ENCODE assay signal across 8 mouse cellular contexts in the genomic region with DNA sequence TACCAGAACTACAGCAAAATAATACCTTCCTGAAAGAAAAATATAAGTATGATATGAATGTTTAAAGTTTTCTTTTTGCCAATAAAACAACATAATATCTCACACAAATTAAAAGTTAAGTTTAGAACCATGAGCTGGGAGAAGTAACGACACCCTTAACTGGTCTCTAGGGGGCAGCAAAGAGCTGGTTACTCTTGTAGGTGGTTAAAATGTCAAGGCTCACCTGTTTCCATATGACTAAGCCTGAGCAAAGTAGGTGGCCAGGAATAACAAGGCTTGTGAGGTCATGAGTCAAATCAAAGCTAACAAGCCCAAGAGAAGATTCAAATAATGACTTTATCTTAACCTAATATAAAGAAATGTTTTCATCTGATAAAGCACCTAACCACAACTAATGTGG. TPM values are rescaled to one million over a fixed set of nuclear protein-coding genes. Genes with fewer than 3 reads are reported as not detected.
A peak's percentile ranks its signal among the peaks of the same experiment; 100 is the strongest.
DNase-seq lines count a peak whose midpoint lies in the region; ATAC-seq lines count a peak whose summit lies in the region.
"Had no signal": no experiment of that assay in that cellular context is flagged by ENCODE, and none has a peak within 500 bp of the region (broad histone marks: within the 10 kb centered on the region; RNA-seq: fewer than 3 reads in every experiment).

No protein-coding gene starts in this region.

- WGBS in neural tube, embryonic 11.5 days: 2% methylated on average over 1 of the region's 1 CpGs
- WGBS in neural tube, embryonic 15.5 days: 2% methylated on average over 1 of the region's 1 CpGs

- no peak for ATAC-seq in neural tube, embryonic 11.5 days (ENCODE audit: insufficient read depth, low FRiP score, low TSS enrichment)
- ATAC-seq in neural tube, embryonic 15.5 days (ENCODE audit: low FRiP score): no peak

- intact Hi-C loops in heart, postnatal 14 days (cut with DNase I): loop anchor here (2.0 to 5.0 kb wide), 2 partner anchors 198 to 389 kb away; no protein-coding TSS in a partner anchor
- intact Hi-C loops in left cerebral cortex, postnatal 4 days (cut with DNase I): loop anchor here (10.0 kb wide), 2 partner anchors 966 to 1256 kb away; no protein-coding TSS in a partner anchor

- H3K27me3 ChIP-seq in neural tube, embryonic 11.5 days (ENCODE audit: control insufficient read depth, insufficient read depth, low read length): no peaks in the 10 kb centered on the region
- no peaks in the 10 kb centered on the region for H3K27me3 ChIP-seq in neural tube, embryonic 15.5 days (replicated peaks)

- H3K4me3 ChIP-seq in neural tube, embryonic 11.5 days (ENCODE audit: low read depth, low read length): no peak overlapping the region
- no peak overlapping the region for H3K4me3 ChIP-seq in neural tube, embryonic 15.5 days (replicated peaks)

- DNase-seq in neural tube, embryonic 11.5 days (ENCODE audit: low spot score): peak; percentile 42
- peak; percentile 68 for DNase-seq in R1 (ENCODE audit: low read depth, low spot score)
- peak; percentile 72 to 82 for DNase-seq in cerebellum, postnatal 10 days
- peak; percentile 43 to 69 for DNase-seq in heart, postnatal 14 days
- DNase-seq in left cerebral cortex, postnatal 4 days: peak; percentile 30
- peak; percentile 39 for DNase-seq in right cerebral cortex, postnatal 4 days

- H3K4me1 ChIP-seq in neural tube, embryonic 11.5 days (ENCODE audit: control insufficient read depth, insufficient read depth, low read length): no peaks in the 10 kb centered on the region
- H3K4me1 ChIP-seq in neural tube, embryonic 15.5 days: no peaks in the 10 kb centered on the region

- H3K9me3 ChIP-seq in neural tube, embryonic 11.5 days (ENCODE audit: control insufficient read depth, low read length): no peaks in the 10 kb centered on the region
- H3K9me3 ChIP-seq in neural tube, embryonic 15.5 days (replicated peaks): no peaks in the 10 kb centered on the region

- no peak overlapping the region for H3K4me2 ChIP-seq in neural tube, embryonic 11.5 days (ENCODE audit: low read depth)
- no peak overlapping the region for H3K4me2 ChIP-seq in neural tube, embryonic 15.5 days

- H3K9ac ChIP-seq in neural tube, embryonic 11.5 days (ENCODE audit: low read length): no peak overlapping the region
- H3K9ac ChIP-seq in neural tube, embryonic 15.5 days (replicated peaks): no peak overlapping the region

- no peak overlapping the region for H3K27ac ChIP-seq in neural tube, embryonic 11.5 days (ENCODE audit: low read depth, low read length)
- no peak overlapping the region for H3K27ac ChIP-seq in neural tube, embryonic 15.5 days (replicated peaks)

- H3K36me3 ChIP-seq in neural tube, embryonic 11.5 days (ENCODE audit: control insufficient read depth, insufficient read depth, low read length): no peaks in the 10 kb centered on the region
- H3K36me3 ChIP-seq in neural tube, embryonic 15.5 days: no peaks in the 10 kb centered on the region

RNA-seq across cellular contexts. Expression of a gene that starts 24.9 kb away (rescaled TPM):
- not detected in 2 replicates for polyA plus RNA-seq in neural tube, embryonic 11.5 days (2014; fragmentation: Nextera tagmentation; extraction: Ambion mirVana)
- polyA plus RNA-seq in neural tube, embryonic 15.5 days (2015; fragmentation: Nextera tagmentation; extraction: Ambion mirVana): not detected in 2 replicates
- not detected for total RNA-seq in heart, postnatal 14 days (2021)
- total RNA-seq in left cerebral cortex, postnatal 4 days (2021): not detected
- total RNA-seq: layer of hippocampus, adult 8-10 months had no signal
